Mouse (Mus musculus) left cerebral cortex, adult 9 months (tissue): Measurements from ENCODE around the gene Pax6.

Experiments
- DNase-seq, 2 experiments: peaks; one replicate each; pipeline ENCODE4 v3.0.0; 2022; ENCODE audit warnings: low spot score in 2 of 2

The Pax6 gene

GRCm38 (mm10) chr2:105668271-105669270 lies at the start of gene Pax6:
Gene Pax6, plus strand, starts transcription at chr2:105668900.
- DNase-seq = no peak

GRCm38 (mm10) chr2:105648933-105649332 lies 19.8 kb upstream of the Pax6 start:
- no peak for DNase-seq

- DNase-seq = no peak
These were observed 12.2 kb upstream of the Pax6 start for GRCm38 (mm10) chr2:105656456-105656855.

GRCm38 (mm10) chr2:105659350-105659749 lies 9.3 kb upstream of the Pax6 start:
- no peak for DNase-seq

GRCm38 (mm10) chr2:105659926-105660873 lies 8.5 kb upstream of the Pax6 start:
- no peak for DNase-seq

- no peak for DNase-seq
These were observed 7.7 kb upstream of the Pax6 start for GRCm38 (mm10) chr2:105660874-105661622.

- no peak for DNase-seq
These were observed 7.1 kb upstream of the Pax6 start for GRCm38 (mm10) chr2:105661623-105662066.

- no peak for DNase-seq
These were observed 6.6 kb upstream of the Pax6 start for GRCm38 (mm10) chr2:105662121-105662520.

- no peak for DNase-seq
These were observed 6.1 kb upstream of the Pax6 start for GRCm38 (mm10) chr2:105662606-105663005.

- no peak for DNase-seq
These were observed 5.6 kb upstream of the Pax6 start for GRCm38 (mm10) chr2:105663101-105663511.

GRCm38 (mm10) chr2:105664996-105665395 lies 3.7 kb upstream of the Pax6 start:
- DNase-seq = no peak

- no peak for DNase-seq
These were observed 3.0 kb upstream of the Pax6 start for GRCm38 (mm10) chr2:105665491-105666250.

GRCm38 (mm10) chr2:105666331-105666730 lies 2.4 kb upstream of the Pax6 start:
- DNase-seq = no peak

- DNase-seq = no peak
These were observed 1.7 kb upstream of the Pax6 start for GRCm38 (mm10) chr2:105666763-105667625.

- no peak for DNase-seq
These were observed 1.1 kb upstream of the Pax6 start for GRCm38 (mm10) chr2:105667626-105667950.

GRCm38 (mm10) chr2:105669371-105669861 lies 716 bp downstream of the Pax6 start:
- DNase-seq = no peak

- no peak for DNase-seq
These were observed 1.4 kb downstream of the Pax6 start for GRCm38 (mm10) chr2:105669881-105670730.

- DNase-seq = no peak
These were observed 2.0 kb downstream of the Pax6 start for GRCm38 (mm10) chr2:105670731-105671095.
